Mouse (Mus musculus) C2C12 (cell line): ENCODE results near the gene Exoc8. TPM values are rescaled to one million over a fixed set of nuclear protein-coding genes. Genes with fewer than 3 reads are reported as not detected.

Experiments used
- H3K27me3 ChIP-seq: one replicate; pipeline ENCODE4 v1.6.1; 2011; ENCODE audit not compliant: control insufficient read depth, insufficient read depth, insufficient read length
- H3K36me3 ChIP-seq: one replicate; pipeline ENCODE4 v1.6.1; 2011; ENCODE audit not compliant: control insufficient read depth, insufficient read depth
- H3K4me3 ChIP-seq: one replicate; pipeline ENCODE4 v1.5.1; 2011; ENCODE audit warnings: mild to moderate bottlenecking, control low read depth; ENCODE audit not compliant: poor library complexity, insufficient read depth, severe bottlenecking
- H3K79me2 ChIP-seq: one replicate; pipeline ENCODE4 v1.6.1; 2011; ENCODE audit not compliant: control insufficient read depth, insufficient read depth
- H3K79me3 ChIP-seq: one replicate; pipeline ENCODE4 v1.6.1; 2011; ENCODE audit warnings: low read depth, control low read depth
- H3ac ChIP-seq: one replicate; pipeline ENCODE3; 2011; ENCODE audit warnings: low read depth; ENCODE audit not compliant: control insufficient read depth, insufficient read length
- CEBPB ChIP-seq: IDR thresholded peaks from one replicate; pipeline ENCODE4 v1.6.1; 2011; ENCODE audit warnings: low read depth, mild to moderate bottlenecking, control low read depth, moderate library complexity
- CTCF ChIP-seq: IDR thresholded peaks from one replicate; pipeline ENCODE4 v1.5.1; 2011; ENCODE audit not compliant: control insufficient read depth, insufficient read depth, insufficient read length
- FOSL1 ChIP-seq: IDR thresholded peaks from one replicate; pipeline ENCODE4 v1.8.0; 2011; ENCODE audit warnings: mild to moderate bottlenecking, low read length; ENCODE audit not compliant: poor library complexity, insufficient read depth, severe bottlenecking
- MAX ChIP-seq: IDR thresholded peaks from one replicate; pipeline ENCODE4 v1.6.1; 2011; ENCODE audit warnings: mild to moderate bottlenecking, control low read depth
- MYOD1 ChIP-seq: IDR thresholded peaks from one replicate; pipeline ENCODE4 v1.6.1; 2011; ENCODE audit warnings: low read depth; ENCODE audit not compliant: control insufficient read depth, insufficient read length
- MYOG ChIP-seq: IDR thresholded peaks from one replicate; pipeline ENCODE4 v1.6.1; 2011; ENCODE audit not compliant: control insufficient read depth, insufficient read length; ENCODE audit errors: extremely low read depth
- USF1 ChIP-seq: IDR thresholded peaks from one replicate; pipeline ENCODE4 v1.6.1; 2011; ENCODE audit warnings: low read depth, mild to moderate bottlenecking, control low read depth, moderate library complexity
- polyA plus RNA-seq: library from polyadenylated mRNA; unstranded; fragments of >200 nt; fragmentation: generic; extraction: Trizol; gene quantifications from one replicate; pipeline ENCODE4 v1.2.1, GENCODE M21; 2012; ENCODE audit warnings: missing spikeins

Exoc8 gene
- polyA plus RNA-seq, 1 experiment, result 10.7 TPM

- Histone ChIP-seq H3K79me2 (peaks cover 82% of the 10 kb centered on the region), H3ac (no peak overlapping the region), H3K79me3 (peaks cover 60% of the 10 kb centered on the region), H3K4me3 (no peak overlapping the region), H3K27me3 (no peaks in the 10 kb centered on the region), H3K36me3 (no peaks in the 10 kb centered on the region)
- TF ChIP-seq MYOD1 (peak; percentile 87), CEBPB (no peak), FOSL1 (no peak), MAX (peak; percentile 48), USF1 (peak; percentile 87)
Measured at GRCm38 (mm10) chr8:124925544-124926266, 28.2 kb upstream of the Exoc8 start.

GRCm38 (mm10) chr8:124923971-124924652 is 26.6 kb upstream of the Exoc8 start:
- Histone ChIP-seq H3K27me3 (no peaks in the 10 kb centered on the region), H3K79me3 (peaks cover 57% of the 10 kb centered on the region), H3K4me3 (no peak overlapping the region), H3K79me2 (peaks cover 82% of the 10 kb centered on the region), H3ac (no peak overlapping the region), H3K36me3 (no peaks in the 10 kb centered on the region)
- TF ChIP-seq CTCF, result no peak
- TF ChIP-seq USF1, result no peak
- TF ChIP-seq MYOD1, result no peak
- no peak for TF ChIP-seq MAX
- TF ChIP-seq CEBPB, result no peak
- no peak for TF ChIP-seq MYOG
- no peak for TF ChIP-seq FOSL1

- TF ChIP-seq MAX (peak; percentile 70), FOSL1 (peak; percentile 12), CEBPB (no peak), USF1 (peak; percentile 53), MYOG (no peak), MYOD1 (no peak), CTCF (no peak)
Measured at GRCm38 (mm10) chr8:124922490-124923089, 25.1 kb upstream of the Exoc8 start.

GRCm38 (mm10) chr8:124921369-124922279 is 24.1 kb upstream of the Exoc8 start:
- Histone ChIP-seq H3K79me2 (peaks cover 85% of the 10 kb centered on the region), H3K36me3 (no peaks in the 10 kb centered on the region), H3K79me3 (peaks cover 53% of the 10 kb centered on the region), H3ac (no peak overlapping the region), H3K27me3 (no peaks in the 10 kb centered on the region), H3K4me3 (no peak overlapping the region)
- TF ChIP-seq MYOD1, result peak; percentile 90
- TF ChIP-seq CTCF, result no peak

More at GRCm38 (mm10) chr8:124922490-124923089, 25.1 kb upstream of the Exoc8 start:
- Histone ChIP-seq H3K79me2 (peaks cover 82% of the 10 kb centered on the region), H3K27me3 (no peaks in the 10 kb centered on the region), H3K79me3 (peaks cover 54% of the 10 kb centered on the region), H3ac (no peak overlapping the region), H3K36me3 (no peaks in the 10 kb centered on the region), H3K4me3 (no peak overlapping the region)

- no peak for TF ChIP-seq MYOG
- no peak for TF ChIP-seq CEBPB
- no peak for TF ChIP-seq FOSL1
- TF ChIP-seq MAX, result no peak
- TF ChIP-seq MYOD1, result no peak
- no peak for TF ChIP-seq USF1
- no peak for TF ChIP-seq CTCF
- Histone ChIP-seq H3ac (no peak overlapping the region), H3K36me3 (peaks cover 11% of the 10 kb centered on the region), H3K4me3 (no peak overlapping the region), H3K27me3 (no peaks in the 10 kb centered on the region), H3K79me2 (peaks cover 80% of the 10 kb centered on the region), H3K79me3 (peaks cover 43% of the 10 kb centered on the region)
Measured at GRCm38 (mm10) chr8:124917741-124918484, 20.4 kb upstream of the Exoc8 start.
